Mouse (Mus musculus) cerebellum, adult 2 months (tissue): ENCODE data around the gene Psat1.

Source experiments
- CTCF ChIP-seq: fragments of 200-500 bp; IDR thresholded peaks from 2 replicates; pipeline ENCODE4 v1.5.1; 2011; ENCODE audit warnings: low read depth, mild to moderate bottlenecking, control low read depth, low read length, moderate library complexity, borderline replicate concordance; ENCODE audit not compliant: insufficient read depth
- POLR2A ChIP-seq: fragments of 200-500 bp; IDR thresholded peaks from 2 replicates; pipeline ENCODE4 v1.6.1; 2011; ENCODE audit warnings: low read length, control low read depth, borderline replicate concordance; ENCODE audit not compliant: insufficient read depth

DNA sequence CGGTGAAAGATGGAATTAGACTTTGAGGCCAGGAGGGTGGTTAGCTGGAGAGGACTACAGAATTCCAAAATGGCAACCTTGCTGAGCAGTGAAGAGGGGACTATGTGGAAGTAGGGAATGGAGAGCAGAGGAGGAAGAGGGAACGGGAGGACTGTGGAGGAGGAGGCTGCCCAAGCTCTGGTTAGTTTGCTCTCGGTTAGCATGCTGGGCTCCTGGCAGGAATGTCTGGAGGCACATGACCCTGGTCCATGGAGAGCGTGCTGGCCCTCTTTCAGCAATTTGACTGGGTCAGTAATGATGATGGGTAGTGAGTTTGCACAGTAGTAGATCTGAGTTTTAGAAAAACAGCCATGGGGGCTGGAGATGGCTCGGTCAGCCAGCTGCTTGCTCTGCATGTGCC is 39.1 kb downstream of the Psat1 start:
- TF ChIP-seq CTCF (no peak), POLR2A (no peak)
